9 mouse cellular contexts compared by ENCODE assay signal in genomic region chr2:76338215-76339156, GRCm38 (mm10). TPM values are rescaled to one million over a fixed set of nuclear protein-coding genes. Genes with fewer than 3 reads are reported as not detected.
DNase-seq lines count a peak whose midpoint lies in the region; ATAC-seq and TF ChIP-seq lines count a peak whose summit lies in the region.
"Had no signal": no experiment of that assay in that cellular context is flagged by ENCODE, and none has a peak within 500 bp of the region (broad histone marks: within the 10 kb centered on the region; RNA-seq: fewer than 3 reads in every experiment).

Pde11a (minus strand) TSS chr2:76338774.

- peaks cover 4% of the 10 kb centered on the region; the same call in 1 of the 2 replicates for H3K27me3 ChIP-seq in forebrain, postnatal 0 days (ENCODE audit: insufficient read depth, low read length)
- H3K27me3 ChIP-seq in liver, embryonic 14.5 days (ENCODE audit: control insufficient read depth, insufficient read depth, low read length), result peaks cover 8% of the 10 kb centered on the region
- H3K27me3 ChIP-seq in neural tube, embryonic 13.5 days, result peaks cover 15% of the 10 kb centered on the region
- H3K27me3 ChIP-seq: CH12.LX had no signal

- H3K9me3 ChIP-seq in forebrain, postnatal 0 days (ENCODE audit: low read length), result no peaks in the 10 kb centered on the region
- no peaks in the 10 kb centered on the region for H3K9me3 ChIP-seq in liver, embryonic 14.5 days (ENCODE audit: control insufficient read depth, low read length)
- no peaks in the 10 kb centered on the region for H3K9me3 ChIP-seq in neural tube, embryonic 13.5 days

- DNase-seq in frontal cortex, postnatal 36 days (ENCODE audit: low spot score in 2 of 2), result peak; percentile 4
- no peak for DNase-seq in frontal cortex, postnatal 10 days (ENCODE audit: low spot score in 2 of 2)
- DNase-seq in adrenal gland, adult 8-10 months, result peak; percentile 6
- no peak for DNase-seq in forebrain, postnatal 0 days
- peak; percentile 83 for DNase-seq in kidney, adult 11 months
- no peak for DNase-seq in liver, embryonic 14.5 days (ENCODE audit: low read depth in 3 of 3, low spot score in 3 of 3)
- no peak for DNase-seq in gastrocnemius, adult 18-20 months (ENCODE audit: low spot score)

- no peak for TF ChIP-seq CTCF in forebrain, postnatal 0 days (IDR thresholded peaks at IDR 0.05; ENCODE audit: low read depth)
- TF ChIP-seq CTCF in liver, embryonic 14.5 days (IDR thresholded peaks at IDR 0.05; ENCODE audit: low read depth), result no peak

- peak within 1 kb of the TSS; percentile 45 for H3K9ac ChIP-seq in forebrain, postnatal 0 days
- no peak within 1 kb of the TSS for H3K9ac ChIP-seq in liver, embryonic 14.5 days (replicated peaks)
- peak within 1 kb of the TSS; percentile 73 for H3K9ac ChIP-seq in neural tube, embryonic 13.5 days

- no peak within 1 kb of the TSS for H3K27ac ChIP-seq in forebrain, postnatal 0 days (ENCODE audit: low read depth, low read length)
- no peak within 1 kb of the TSS for H3K27ac ChIP-seq in liver, embryonic 14.5 days
- H3K27ac ChIP-seq in neural tube, embryonic 13.5 days (replicated peaks), result no peak within 1 kb of the TSS

- H3K4me2 ChIP-seq in forebrain, postnatal 0 days (ENCODE audit: low read depth), result peak within 1 kb of the TSS; percentile 88
- H3K4me2 ChIP-seq in liver, embryonic 14.5 days (ENCODE audit: low read depth), result peak within 1 kb of the TSS; percentile 60
- peak within 1 kb of the TSS; percentile 93 for H3K4me2 ChIP-seq in neural tube, embryonic 13.5 days

- H3K4me3 ChIP-seq in forebrain, postnatal 0 days (ENCODE audit: low read depth, low read length), result peak within 1 kb of the TSS; percentile 44
- H3K4me3 ChIP-seq in liver, embryonic 14.5 days (ENCODE audit: insufficient read depth in 1 of 2, low read depth in 2 of 2, low read length in 2 of 2), result peak within 1 kb of the TSS; percentile 6 to 31; a peak in 3 of 4 replicates
- H3K4me3 ChIP-seq in neural tube, embryonic 13.5 days, result peak within 1 kb of the TSS; percentile 46

- no peaks in the 10 kb centered on the region for H3K36me3 ChIP-seq in forebrain, postnatal 0 days (ENCODE audit: insufficient read depth)
- no peaks in the 10 kb centered on the region for H3K36me3 ChIP-seq in liver, embryonic 14.5 days (replicated peaks; ENCODE audit: control insufficient read depth, insufficient read depth, low read depth)
- no peaks in the 10 kb centered on the region for H3K36me3 ChIP-seq in neural tube, embryonic 13.5 days

- H3K4me1 ChIP-seq in forebrain, postnatal 0 days (ENCODE audit: insufficient read depth), result 0 out of 2 replicates have a peak, but pooled peaks cover 5% of the 10 kb centered on the region
- H3K4me1 ChIP-seq in liver, embryonic 14.5 days (replicated peaks; ENCODE audit: control insufficient read depth in 2 of 2, insufficient read depth in 2 of 2, low read length in 1 of 2), result no peaks in the 10 kb centered on the region
- H3K4me1 ChIP-seq in neural tube, embryonic 13.5 days (replicated peaks), result peaks cover 13% of the 10 kb centered on the region

- WGBS in forebrain, postnatal 0 days, result 19% methylated on average over 40 of the region's 41 CpGs
- 15% methylated on average over 40 of the region's 41 CpGs for WGBS in liver, embryonic 14.5 days (ENCODE audit: insufficient replicate concordance)
- 16% methylated on average over 39 of the region's 41 CpGs for WGBS in neural tube, embryonic 13.5 days

- no peak for TF ChIP-seq EP300 in liver, embryonic 14.5 days (IDR thresholded peaks at IDR 0.05; ENCODE audit: low read depth)

- ATAC-seq in forebrain, postnatal 0 days, result peak; percentile 55
- ATAC-seq in liver, embryonic 14.5 days (ENCODE audit: insufficient read depth), result peak; percentile 47; the same call in 1 of the 2 replicates
- ATAC-seq in neural tube, embryonic 13.5 days (ENCODE audit: low read depth), result peak; percentile 67

RNA-seq across cellular contexts. Expression of gene Pde11a, which starts in this region (rescaled TPM):
- under 1 TPM in 3 of 4 experiments, not detected in 1; 0.12 to 0.43 (median 0.22) TPM for total RNA-seq in adrenal gland, adult 8-10 months (2022)
- 0.86 and 1.2 TPM in 2 replicates for total RNA-seq in forebrain, postnatal 0 days (2014; rRNA removed)
- polyA plus RNA-seq in forebrain, postnatal 0 days (2015; fragmentation: Nextera tagmentation; extraction: Ambion mirVana), result 0.43 and 1.0 TPM in 2 replicates
- 0.01 TPM in 2 replicates for polyA plus RNA-seq in liver, embryonic 14.5 days (2012; rRNA removed)
- polyA plus RNA-seq in liver, embryonic 14.5 days (2014; fragmentation: Nextera tagmentation; extraction: Ambion mirVana), result 0.06 TPM in 1 of 2 replicates, not detected in the other
- 1.8 and 2.5 TPM in 2 replicates for polyA plus RNA-seq in neural tube, embryonic 13.5 days (2015; fragmentation: Nextera tagmentation; extraction: Ambion mirVana)
- under 1 TPM; 0.09 to 0.21 TPM for total RNA-seq in gastrocnemius, adult 18-20 months (2021)

Comparison
In these comparisons a context has a peak if more than half of its experiments do, and no peak if none do; other contexts are left out.
1. DNase-seq: peak in frontal cortex, postnatal 36 days (2 of 2) and kidney, adult 11 months (single experiment); none in frontal cortex, postnatal 10 days (0 of 2), forebrain, postnatal 0 days (single experiment), liver, embryonic 14.5 days (0 of 3) and gastrocnemius, adult 18-20 months (single experiment).
2. Peak in DNase-seq in adrenal gland, adult 8-10 months; RNA of the gene not detected or under 1 TPM.
3. Peak in ATAC-seq, H3K4me3 ChIP-seq and H3K4me2 ChIP-seq in liver, embryonic 14.5 days; RNA of the gene not detected or under 1 TPM.
4. Peak in every context shown above with its lines, with median percentiles within 50 percentile points of each other: ATAC-seq, H3K4me2 ChIP-seq and H3K4me3 ChIP-seq.